Mouse (Mus musculus) liver, adult (tissue): Measurements from ENCODE around the gene Myt1l.

Source experiments
- GATA4 ChIP-seq: IDR thresholded peaks from 2 replicates; pipeline ENCODE4 v1.6.1; 2014; ENCODE audit warnings: mild to moderate bottlenecking, low read length; ENCODE audit not compliant: insufficient replicate concordance

Gene Myt1l

GRCm38 (mm10) chr12:29789319-29790050, 261.3 kb downstream of the Myt1l start:
- TF ChIP-seq GATA4, result no peak

- TF ChIP-seq GATA4, result no peak
Observed at GRCm38 (mm10) chr12:29790051-29790386, 261.8 kb downstream of the Myt1l start.

- no peak for TF ChIP-seq GATA4
Observed at GRCm38 (mm10) chr12:29792998-29793397, 264.8 kb downstream of the Myt1l start.

GRCm38 (mm10) chr12:29795107-29795673, 267.0 kb downstream of the Myt1l start:
- no peak for TF ChIP-seq GATA4

- TF ChIP-seq GATA4, result no peak
Observed at GRCm38 (mm10) chr12:29798595-29799391, 270.6 kb downstream of the Myt1l start.

- no peak for TF ChIP-seq GATA4
Observed at GRCm38 (mm10) chr12:29806415-29806814, 278.2 kb downstream of the Myt1l start.

GRCm38 (mm10) chr12:29809569-29810185, 281.5 kb downstream of the Myt1l start:
- TF ChIP-seq GATA4, result no peak

GRCm38 (mm10) chr12:29815466-29815865, 287.3 kb downstream of the Myt1l start:
- no peak for TF ChIP-seq GATA4

- no peak for TF ChIP-seq GATA4
Observed at GRCm38 (mm10) chr12:29816130-29816529, 287.9 kb downstream of the Myt1l start.

- no peak for TF ChIP-seq GATA4
Observed at GRCm38 (mm10) chr12:29816761-29817160, 288.6 kb downstream of the Myt1l start.

- no peak for TF ChIP-seq GATA4
Observed at GRCm38 (mm10) chr12:29822216-29822615, 294.0 kb downstream of the Myt1l start.

GRCm38 (mm10) chr12:29823766-29824417, 295.7 kb downstream of the Myt1l start:
- no peak for TF ChIP-seq GATA4

GRCm38 (mm10) chr12:29830571-29830970, 302.4 kb downstream of the Myt1l start:
- TF ChIP-seq GATA4, result no peak

GRCm38 (mm10) chr12:29831356-29831755, 303.2 kb downstream of the Myt1l start:
- no peak for TF ChIP-seq GATA4

GRCm38 (mm10) chr12:29837301-29837791, 309.2 kb downstream of the Myt1l start:
- TF ChIP-seq GATA4, result no peak

- TF ChIP-seq GATA4, result no peak
Observed at GRCm38 (mm10) chr12:29838421-29838820, 310.2 kb downstream of the Myt1l start.

- no peak for TF ChIP-seq GATA4
Observed at GRCm38 (mm10) chr12:29849936-29850335, 321.8 kb downstream of the Myt1l start.
